ENCODE assay signal across 15 mouse cellular contexts in the genomic region with DNA sequence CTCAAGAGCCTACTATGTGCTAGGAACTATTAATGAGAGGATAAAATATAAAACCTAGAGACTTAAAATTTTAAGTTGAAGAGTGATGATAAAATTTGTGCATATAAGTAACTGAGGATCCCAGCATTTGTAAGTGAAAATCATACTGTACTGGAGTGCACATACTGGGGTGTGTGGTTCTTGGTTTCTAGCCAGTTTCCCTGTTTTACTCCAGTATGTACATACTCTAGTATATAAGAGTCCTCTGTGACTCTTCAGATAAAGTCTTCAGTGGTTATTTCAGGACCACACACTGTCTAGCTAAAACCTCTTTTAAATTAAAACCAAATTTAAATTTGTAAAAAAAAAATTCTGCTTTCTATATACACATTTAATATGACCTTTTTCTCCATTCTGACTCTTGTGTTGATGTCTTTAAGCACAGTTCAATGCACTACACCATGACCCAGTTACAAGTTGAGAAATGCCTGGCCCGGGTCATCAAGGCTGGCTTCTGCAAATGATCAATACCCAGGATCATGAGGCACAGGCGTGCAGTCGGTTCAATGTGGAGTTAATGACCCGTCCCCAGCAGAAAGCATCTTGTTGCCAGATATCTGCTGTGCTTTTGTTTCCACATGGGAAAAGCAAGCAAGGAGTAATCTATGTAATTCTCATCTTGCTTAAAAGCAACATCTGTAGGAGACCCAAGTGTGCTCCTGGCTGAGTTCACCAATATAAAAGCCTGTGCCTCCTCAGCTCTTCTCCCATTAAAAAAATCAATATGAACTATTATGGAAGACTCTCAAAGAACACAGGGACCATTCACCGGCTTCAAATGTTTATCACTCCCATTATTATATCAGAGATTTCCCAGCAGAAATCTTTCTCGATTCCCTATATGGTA.
DNase-seq lines count a peak whose midpoint lies in the region; ATAC-seq and TF ChIP-seq lines count a peak whose summit lies in the region.
"Had no signal": no experiment of that assay in that cellular context is flagged by ENCODE, and none has a peak within 500 bp of the region (broad histone marks: within the 10 kb centered on the region; RNA-seq: fewer than 3 reads in every experiment).

No protein-coding gene starts in this region.

- WGBS in embryonic facial prominence, embryonic 14.5 days: 58% methylated on average over 6 of the region's 6 CpGs
- 81% methylated on average over 6 of the region's 6 CpGs for WGBS in embryonic facial prominence, embryonic 10.5 days
- whole genome bisulfite sequencing in lung, postnatal 0 days: 59% methylated on average over 6 of the region's 6 CpGs
- WGBS in stomach, embryonic 14.5 days: 67% methylated on average over 6 of the region's 6 CpGs

- 0 out of 2 replicates have a peak, but pooled peaks cover 4% of the 10 kb centered on the region for H3K4me1 ChIP-seq in embryonic facial prominence, embryonic 14.5 days (ENCODE audit: control insufficient read depth, insufficient read depth, low read length)
- H3K4me1 ChIP-seq in embryonic facial prominence, embryonic 10.5 days: no peaks in the 10 kb centered on the region
- no peaks in the 10 kb centered on the region; the same call in 1 of the 2 replicates for H3K4me1 ChIP-seq in lung, postnatal 0 days (ENCODE audit: insufficient read depth, low read depth, low read length)
- no peaks in the 10 kb centered on the region for H3K4me1 ChIP-seq in stomach, embryonic 14.5 days (ENCODE audit: control insufficient read depth, insufficient read depth, low read length)
- H3K4me1 ChIP-seq: forebrain, embryonic 10.5 days had no signal

- H3K36me3 ChIP-seq in embryonic facial prominence, embryonic 14.5 days (ENCODE audit: control insufficient read depth, insufficient read depth, low read length): no peaks in the 10 kb centered on the region
- H3K36me3 ChIP-seq in embryonic facial prominence, embryonic 10.5 days (replicated peaks): no peaks in the 10 kb centered on the region
- H3K36me3 ChIP-seq in lung, postnatal 0 days (ENCODE audit: insufficient read depth, low read length): no peaks in the 10 kb centered on the region
- no peaks in the 10 kb centered on the region for H3K36me3 ChIP-seq in stomach, embryonic 14.5 days (ENCODE audit: control insufficient read depth, insufficient read depth, low read length)
- H3K36me3 ChIP-seq: forebrain, embryonic 10.5 days had no signal

- peak; percentile 24 for DNase-seq in embryonic facial prominence, embryonic 14.5 days (ENCODE audit: low spot score)
- no peak for DNase-seq in embryonic facial prominence, embryonic 10.5 days (ENCODE audit: low spot score)
- peak; percentile 6 to 29 for DNase-seq in heart, postnatal 36 days
- DNase-seq in heart, adult 8-10 months (ENCODE audit: low spot score): no peak
- peak; percentile 50 for DNase-seq in lung, postnatal 0 days (ENCODE audit: low spot score)
- no peak for DNase-seq in lung, postnatal 36 days
- no peak for DNase-seq in embryo, embryonic 10.5 days (ENCODE audit: low spot score)
- DNase-seq: cerebellum, adult 9-11 months; gastrocnemius, postnatal 10 days; kidney, adult 9 months; lung, adult 2 months; thymus, postnatal 36 days had no signal

- no peak overlapping the region for H3K27ac ChIP-seq in embryonic facial prominence, embryonic 14.5 days (replicated peaks; ENCODE audit: low read depth, low read length)
- no peak overlapping the region for H3K27ac ChIP-seq in embryonic facial prominence, embryonic 10.5 days (replicated peaks)
- peak overlapping the region; percentile 75 for H3K27ac ChIP-seq in lung, postnatal 0 days (ENCODE audit: low read length)
- 0 out of 2 replicates have a peak overlapping the region, but pooled peaks have one; percentile 13 for H3K27ac ChIP-seq in stomach, embryonic 14.5 days (ENCODE audit: low read length)
- H3K27ac ChIP-seq: forebrain, embryonic 10.5 days had no signal

- intact Hi-C loops in heart, postnatal 36 days (cut with DNase I): loop anchor here (5.0 to 10.0 kb wide), 3 partner anchors 207 to 677 kb away; a partner anchor contains a TSS

- no peak overlapping the region for H3K9ac ChIP-seq in embryonic facial prominence, embryonic 14.5 days (ENCODE audit: low read depth, low read length)
- H3K9ac ChIP-seq in lung, postnatal 0 days (replicated peaks; ENCODE audit: low read depth): no peak overlapping the region
- no peak overlapping the region for H3K9ac ChIP-seq in stomach, embryonic 14.5 days (replicated peaks; ENCODE audit: low read depth, low read length)

- ATAC-seq in embryonic facial prominence, embryonic 14.5 days (ENCODE audit: low read depth): no peak; the same call in 1 of the 2 replicates
- peak; percentile 42 for ATAC-seq in lung, postnatal 0 days
- no peak for ATAC-seq in stomach, embryonic 14.5 days (ENCODE audit: insufficient number of reproducible peaks, insufficient read depth, low FRiP score, low read depth)

- TF ChIP-seq CTCF in lung, postnatal 0 days (IDR thresholded peaks at IDR 0.05): no peak

- no peaks in the 10 kb centered on the region for H3K27me3 ChIP-seq in embryonic facial prominence, embryonic 14.5 days (replicated peaks; ENCODE audit: control insufficient read depth, insufficient read depth, low read length)
- no peaks in the 10 kb centered on the region for H3K27me3 ChIP-seq in embryonic facial prominence, embryonic 10.5 days (replicated peaks; ENCODE audit: low read depth, poor library complexity, severe bottlenecking)
- H3K27me3 ChIP-seq in lung, postnatal 0 days (replicated peaks; ENCODE audit: insufficient read depth, low read length): no peaks in the 10 kb centered on the region
- H3K27me3 ChIP-seq in stomach, embryonic 14.5 days (ENCODE audit: control insufficient read depth, insufficient read depth, low read length): no peaks in the 10 kb centered on the region

- no peak overlapping the region for H3K4me2 ChIP-seq in embryonic facial prominence, embryonic 14.5 days (ENCODE audit: low read depth, low read length)
- H3K4me2 ChIP-seq in lung, postnatal 0 days (replicated peaks; ENCODE audit: low read depth, low read length): no peak overlapping the region
- H3K4me2 ChIP-seq in stomach, embryonic 14.5 days (replicated peaks; ENCODE audit: low read depth, low read length): no peak overlapping the region

- no peak overlapping the region for H3K4me3 ChIP-seq in embryonic facial prominence, embryonic 14.5 days (ENCODE audit: low read depth, low read length)
- no peak overlapping the region for H3K4me3 ChIP-seq in embryonic facial prominence, embryonic 10.5 days
- no peak overlapping the region for H3K4me3 ChIP-seq in lung, postnatal 0 days (ENCODE audit: low read depth, low read length)
- no peak overlapping the region for H3K4me3 ChIP-seq in stomach, embryonic 14.5 days (ENCODE audit: low read depth, low read length)
- H3K4me3 ChIP-seq: forebrain, embryonic 10.5 days; myocyte had no signal

- no peak for TF ChIP-seq EP300 in lung, postnatal 0 days (IDR thresholded peaks at IDR 0.05)

- H3K9me3 ChIP-seq in embryonic facial prominence, embryonic 14.5 days (ENCODE audit: control insufficient read depth, low read length): no peaks in the 10 kb centered on the region
- no peaks in the 10 kb centered on the region for H3K9me3 ChIP-seq in embryonic facial prominence, embryonic 10.5 days
- no peaks in the 10 kb centered on the region for H3K9me3 ChIP-seq in lung, postnatal 0 days (ENCODE audit: low read length)
- H3K9me3 ChIP-seq in stomach, embryonic 14.5 days (ENCODE audit: control insufficient read depth, low read depth, low read length): no peaks in the 10 kb centered on the region
- H3K9me3 ChIP-seq: forebrain, embryonic 10.5 days had no signal

Comparison
In these comparisons a context has a peak if more than half of its experiments do, and no peak if none do; other contexts are left out.
1. DNase-seq: peak in embryonic facial prominence, embryonic 14.5 days (single experiment), heart, postnatal 36 days (2 of 2) and lung, postnatal 0 days (single experiment); none in embryonic facial prominence, embryonic 10.5 days (single experiment), heart, adult 8-10 months (single experiment), lung, postnatal 36 days (single experiment) and embryo, embryonic 10.5 days (single experiment).
2. H3K27ac ChIP-seq: peak in lung, postnatal 0 days (single experiment) and stomach, embryonic 14.5 days (single experiment); none in embryonic facial prominence, embryonic 14.5 days (single experiment) and embryonic facial prominence, embryonic 10.5 days (single experiment).